Mouse (Mus musculus) kidney, adult 2 months (tissue): ENCODE results near the gene Cdh4.

Source experiments
- CTCF ChIP-seq: fragments of 200-500 bp; conservative IDR thresholded peaks from 2 replicates; pipeline ENCODE4 v1.5.1; 2011; ENCODE audit warnings: low read depth, mild to moderate bottlenecking, control low read depth, low read length, moderate library complexity, mixed read lengths; ENCODE audit not compliant: insufficient read depth, insufficient read length
- POLR2A ChIP-seq: fragments of 200-500 bp; IDR thresholded peaks from one replicate; pipeline ENCODE4 v1.6.1; 2011; ENCODE audit warnings: low read depth, low read length, control low read depth

DNA sequence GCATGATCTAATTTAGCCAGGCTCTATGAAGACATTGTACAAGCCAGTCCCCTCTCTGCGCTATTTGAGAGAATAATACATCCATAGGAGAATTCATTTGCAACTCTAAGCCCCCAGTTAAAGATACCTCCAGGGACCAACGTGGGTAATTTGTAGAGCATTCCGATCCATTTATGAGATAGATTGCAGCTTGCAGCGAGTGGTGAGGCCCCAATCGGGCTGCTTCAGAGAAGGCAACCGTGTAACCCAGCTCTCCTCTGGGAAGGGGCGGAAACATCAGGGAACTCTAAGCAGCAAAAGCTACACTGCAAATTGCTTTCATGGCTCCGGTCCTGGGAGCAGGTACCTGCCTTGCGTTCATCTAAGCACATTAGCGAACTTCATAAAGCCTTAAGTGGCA is 126.9 kb downstream of the Cdh4 start:
- TF ChIP-seq CTCF (no peak), POLR2A (no peak)
